Mouse (Mus musculus) lung, embryonic 16.5 days (tissue): ENCODE results near the gene Dis3l2. TPM values are rescaled to one million over a fixed set of nuclear protein-coding genes. Genes with fewer than 3 reads are reported as not detected.
A peak's percentile ranks its signal among the peaks of the same experiment; 100 is the strongest.

Experiments used
- ATAC-seq: fragments of 200-750 bp; cut with Nextera tagmentation; 2 replicates; pipeline ENCODE4 v1.8.0; 2017; ENCODE audit warnings: low read depth, mild to moderate bottlenecking, moderate library complexity
- H3K27ac ChIP-seq: fragments of 300-500 bp; sonication (generic); 2 replicates; pipeline ENCODE4 v1.5.1; 2014; ENCODE audit warnings: mild to moderate bottlenecking, control low read depth, low read length
- H3K27me3 ChIP-seq: fragments of 300-500 bp; sonication (generic); 2 replicates; pipeline ENCODE4 v1.6.1; 2014; ENCODE audit warnings: low read depth, low read length, mixed read lengths; ENCODE audit not compliant: control insufficient read depth, insufficient read depth
- H3K36me3 ChIP-seq: fragments of 300-500 bp; sonication (generic); 2 replicates; pipeline ENCODE4 v1.6.1; 2014; ENCODE audit warnings: low read length; ENCODE audit not compliant: control insufficient read depth, insufficient read depth
- H3K4me1 ChIP-seq: fragments of 300-500 bp; sonication (generic); replicated peaks from 2 replicates; pipeline ENCODE4 v1.6.1; 2014; ENCODE audit warnings: low read length, mixed read lengths; ENCODE audit not compliant: control insufficient read depth, insufficient read depth
- H3K4me2 ChIP-seq: fragments of 300-500 bp; sonication (generic); 2 replicates; pipeline ENCODE4 v1.6.1; 2014; ENCODE audit warnings: low read depth, low read length, control low read depth
- H3K4me3 ChIP-seq: fragments of 300-500 bp; sonication (generic); 2 replicates; pipeline ENCODE4 v1.5.1; 2014; ENCODE audit warnings: mild to moderate bottlenecking, low read length, control low read depth
- H3K9ac ChIP-seq: fragments of 300-500 bp; sonication (generic); 2 replicates; pipeline ENCODE4 v1.6.1; 2014; ENCODE audit warnings: low read length, control low read depth
- H3K9me3 ChIP-seq: fragments of 300-500 bp; sonication (generic); 2 replicates; pipeline ENCODE4 v1.6.1; 2016; ENCODE audit warnings: low read length; ENCODE audit not compliant: control insufficient read depth
- WGBS: fragments of 180-500 bp; shearing (Covaris S2); extraction: QIAGEN DNeasy Blood & Tissue Kit; methylation state at CpG from one replicate; pipeline ENCODE4 v1.1.7; 2014; 5-methylcytosine and 5-hydroxymethylcytosine counted together
- polyA plus RNA-seq: library from polyadenylated mRNA; unstranded; fragments of >200 nt; fragmentation: Nextera tagmentation; extraction: Ambion mirVana; gene quantifications from 2 replicates; pipeline ENCODE4 v1.2.1, GENCODE M21; 2015

Gene Dis3l2
- polyA plus RNA-seq, 1 experiment from 2014 or later = 25.6 TPM

- Histone ChIP-seq H3K9ac (no peak overlapping the region), H3K4me2 (no peak overlapping the region), H3K36me3 (no peaks in the 10 kb centered on the region), H3K9me3 (no peaks in the 10 kb centered on the region), H3K27ac (no peak overlapping the region), H3K4me3 (no peak overlapping the region), H3K4me1 (no peaks in the 10 kb centered on the region), H3K27me3 (no peaks in the 10 kb centered on the region)
- 87% methylated on average over 11 of the region's 11 CpGs for WGBS
- no peak for ATAC-seq
These were observed 385.6 kb downstream of the Dis3l2 start for GRCm38 (mm10) chr1:87089251-87089650.

- Histone ChIP-seq H3K4me3 (no peak within 1 kb of the TSS), H3K27ac (no peak within 1 kb of the TSS), H3K9me3 (no peaks in the 10 kb centered on the region), H3K4me2 (no peak within 1 kb of the TSS), H3K27me3 (no peaks in the 10 kb centered on the region), H3K4me1 (no peaks in the 10 kb centered on the region), H3K9ac (no peak within 1 kb of the TSS), H3K36me3 (no peaks in the 10 kb centered on the region)
- whole genome bisulfite sequencing = 70% methylated on average over 4 of the region's 4 CpGs
- ATAC-seq = no peak
These were observed 386.2 kb downstream of the Dis3l2 start, which contains the start of gene Alppl2 for GRCm38 (mm10) chr1:87089828-87090227. Alppl2 (minus strand) TSS chr1:87089928.

GRCm38 (mm10) chr1:87095642-87096041, 392.0 kb downstream of the Dis3l2 start:
- no peaks in the 10 kb centered on the region for H3K36me3 ChIP-seq
- H3K4me3 ChIP-seq = no peak overlapping the region
- no peaks in the 10 kb centered on the region; the same call in 1 of the 2 replicates for H3K27me3 ChIP-seq
- H3K4me1 ChIP-seq = no peaks in the 10 kb centered on the region
- H3K9me3 ChIP-seq = no peaks in the 10 kb centered on the region
- no peak overlapping the region for H3K9ac ChIP-seq
- WGBS = 75% methylated on average over 8 of the region's 8 CpGs
- no peak overlapping the region for H3K27ac ChIP-seq
- ATAC-seq = no peak
- no peak overlapping the region for H3K4me2 ChIP-seq

- Histone ChIP-seq H3K9me3 (no peaks in the 10 kb centered on the region), H3K27me3 (no peaks in the 10 kb centered on the region; the same call in 1 of the 2 replicates), H3K4me3 (no peak overlapping the region), H3K27ac (no peak overlapping the region), H3K36me3 (no peaks in the 10 kb centered on the region), H3K9ac (no peak overlapping the region), H3K4me1 (no peaks in the 10 kb centered on the region), H3K4me2 (peak overlapping the region; percentile 37; the same call in 1 of the 2 replicates)
- peak; percentile 77; the same call in 1 of the 2 replicates for ATAC-seq
- WGBS = 13% methylated on average over 30 of the region's 30 CpGs
These were observed 394.9 kb downstream of the Dis3l2 start for GRCm38 (mm10) chr1:87098358-87098975.

Other genes starting within 250 kb of the Dis3l2 start
- gene Ptma, start 177.1 kb upstream of the Dis3l2 start, polyA plus RNA-seq = 2,358 and 2,609 TPM in 2 replicates
- gene Pde6d, start 121.2 kb upstream of the Dis3l2 start, polyA plus RNA-seq = 46.9 and 50.2 TPM in 2 replicates
- gene Cops7b, start 120.9 kb upstream of the Dis3l2 start, polyA plus RNA-seq = 34.1 and 35.1 TPM in 2 replicates
- 0.96 and 1.4 TPM in 2 replicates for gene Nppc, start 33.2 kb upstream of the Dis3l2 start, polyA plus RNA-seq